Mouse (Mus musculus): Measurements from ENCODE around the gene Foxb1. TPM values are rescaled to one million over a fixed set of nuclear protein-coding genes. Genes with fewer than 3 reads are reported as not detected.

Foxb1 gene
- polyA plus RNA-seq, 1 experiment from 2014 or later, result 4.7 TPM

Other genes with a start within 250 kb of the Foxb1 start
- gene Bnip2, start 228.5 kb upstream of the Foxb1 start, polyA plus RNA-seq (2014; fragmentation: Nextera tagmentation; extraction: Ambion mirVana), result 57.4 and 75.1 TPM in 2 replicates

Data from neural tube, embryonic 14.5 days (tissue).